Mouse (Mus musculus): ENCODE data around the gene Olfr168. TPM values are rescaled to one million over a fixed set of nuclear protein-coding genes. Genes with fewer than 3 reads are reported as not detected.
"Not testable (repeated sequence)": the region's sequence is repeated elsewhere in the genome, so short reads cannot be mapped to it uniquely, and the experiment has no call there.

The Olfr168 gene
- not detected in 2 replicates for total RNA-seq (2017)

DNA sequence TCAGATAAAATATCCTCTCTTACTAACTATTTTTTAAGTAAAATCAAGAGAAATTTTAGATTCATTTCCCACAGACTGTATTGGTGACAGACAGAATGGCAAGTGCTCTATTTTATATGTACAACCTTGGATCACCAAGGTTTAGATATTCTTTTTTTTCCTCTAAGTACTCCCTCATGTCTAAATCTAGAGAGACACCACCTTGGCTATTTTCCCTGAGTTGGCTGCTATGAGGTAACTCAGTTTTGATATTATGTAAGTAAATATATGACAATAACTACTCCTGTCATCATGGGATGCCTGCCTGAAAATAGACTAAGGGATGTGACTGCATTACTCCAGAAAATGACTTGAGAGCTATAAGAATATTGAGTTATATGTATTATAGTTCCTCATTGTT is at the start of gene Olfr168:
Gene Olfr168 (minus strand): TSS at position 101 of the 400 bp plus-strand sequence.
- no peak for ATAC-seq (ENCODE audit: extremely low read depth, insufficient number of reproducible peaks, low FRiP score, poor library complexity, severe bottlenecking)

DNA sequence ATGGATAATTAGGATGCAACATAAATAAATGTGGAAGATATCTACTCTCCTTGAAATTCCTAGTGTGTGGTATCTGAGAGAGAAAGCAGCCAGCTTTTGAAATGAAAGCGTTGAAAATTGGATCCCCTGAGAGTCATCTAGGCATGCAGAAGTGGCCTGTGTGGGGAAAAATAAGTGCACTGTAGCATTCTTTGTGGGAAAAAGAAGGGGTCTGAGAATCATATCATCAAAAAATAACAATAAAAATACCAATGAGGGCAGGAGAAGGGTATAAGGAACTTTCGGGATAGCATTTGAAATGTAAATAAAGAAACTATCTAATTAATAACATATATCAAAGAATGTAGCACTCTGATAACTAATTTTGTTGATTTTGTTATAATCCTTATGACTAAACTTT is 36.4 kb upstream of the Olfr168 start, which contains the start of gene Olfr169:
Gene Olfr169 (minus strand): TSS at position 101 of the 400 bp plus-strand sequence.
- not testable (repeated sequence) for ATAC-seq (ENCODE audit: extremely low read depth, insufficient number of reproducible peaks, low FRiP score, poor library complexity, severe bottlenecking)

DNA sequence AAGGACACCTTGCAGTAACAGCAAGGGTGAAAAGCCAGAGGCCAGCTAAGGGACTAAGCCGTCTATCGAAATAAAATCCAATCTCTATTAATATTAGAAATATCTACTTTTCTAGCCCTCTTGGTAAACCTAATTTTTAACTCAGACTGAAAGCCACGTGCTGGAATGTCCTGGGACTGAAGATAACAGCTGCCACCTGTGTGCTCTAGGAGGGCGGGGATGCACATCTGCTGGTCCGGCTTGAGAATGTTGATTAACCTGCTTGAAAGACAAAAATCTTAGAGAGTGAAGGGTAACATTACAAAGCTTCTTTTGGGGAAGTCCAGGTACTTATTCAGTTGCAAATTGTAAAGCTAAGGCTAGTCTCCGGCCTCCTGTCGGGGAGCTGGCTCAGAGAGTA is 18.1 kb upstream of the Olfr168 start:
- ATAC-seq (ENCODE audit: extremely low read depth, insufficient number of reproducible peaks, low FRiP score, poor library complexity, severe bottlenecking) = not testable (repeated sequence)

DNA sequence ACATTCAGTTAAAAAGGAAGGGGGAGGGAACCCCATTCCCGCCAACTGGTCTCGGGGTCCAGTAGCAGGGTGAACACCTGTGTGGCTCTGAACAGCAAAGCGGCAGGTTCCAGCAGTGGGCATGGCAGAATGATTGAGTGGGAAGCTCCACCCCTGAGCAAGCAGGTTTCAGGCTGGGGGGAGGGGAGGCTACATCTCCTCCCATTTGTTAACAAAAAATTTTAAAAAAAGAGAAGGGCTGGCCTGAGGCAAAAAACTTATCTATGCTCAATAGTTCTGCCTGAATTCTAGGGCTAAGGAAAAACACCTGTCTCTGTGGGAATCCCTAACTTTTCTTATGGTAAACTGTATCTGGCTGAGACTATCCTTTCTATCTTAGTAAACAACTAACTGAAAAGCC is 16.9 kb upstream of the Olfr168 start:
- ATAC-seq (ENCODE audit: extremely low read depth, insufficient number of reproducible peaks, low FRiP score, poor library complexity, severe bottlenecking) = not testable (repeated sequence)

DNA sequence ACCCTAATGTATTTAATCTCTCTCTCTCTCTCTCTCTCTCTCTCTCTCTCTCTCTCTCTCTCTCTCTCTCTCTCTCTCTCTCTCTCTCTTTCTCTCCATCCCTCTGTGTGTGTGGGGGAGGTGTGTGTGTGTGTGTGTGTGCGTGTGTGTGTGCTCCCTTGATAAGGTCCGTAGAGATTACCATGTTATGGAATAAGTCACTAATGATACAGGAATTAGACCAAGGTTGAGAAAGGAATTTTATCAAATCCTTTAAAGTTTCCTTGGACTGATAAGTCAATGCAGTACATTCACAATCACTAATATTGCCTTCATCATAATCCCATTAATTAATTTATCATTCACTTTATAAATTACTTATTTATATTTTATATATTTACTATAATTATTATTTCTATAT is 13.2 kb downstream of the Olfr168 start, which contains the start of gene Olfr167:
Gene Olfr167 (minus strand): TSS at position 101 of the 400 bp plus-strand sequence.
- no peak for ATAC-seq (ENCODE audit: extremely low read depth, insufficient number of reproducible peaks, low FRiP score, poor library complexity, severe bottlenecking)

DNA sequence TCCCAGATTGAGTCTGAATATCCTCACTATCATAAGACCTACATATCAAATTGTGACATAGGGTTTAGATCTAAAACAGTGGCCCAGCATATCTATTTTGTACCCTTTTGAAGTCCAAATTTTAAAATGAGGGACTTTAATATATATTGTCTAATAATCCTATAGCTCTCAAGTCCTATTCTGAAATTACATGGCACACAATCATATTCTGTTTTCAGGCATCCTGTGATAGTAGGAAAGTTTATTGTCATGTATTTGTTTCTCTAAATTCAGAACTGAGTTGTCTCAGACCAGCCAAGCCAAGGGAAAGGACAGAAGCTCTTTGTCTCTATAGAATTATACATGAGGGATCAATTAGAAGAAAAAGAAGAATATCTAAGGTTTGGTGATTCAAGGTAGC is 52.0 kb downstream of the Olfr168 start, which contains the start of gene Olfr166:
Gene Olfr166 (plus strand): TSS at position 301 of the 400 bp plus-strand sequence.
- no peak for ATAC-seq (ENCODE audit: extremely low read depth, insufficient number of reproducible peaks, low FRiP score, poor library complexity, severe bottlenecking)

Other genes starting within 250 kb of the Olfr168 start
- gene Olfr164, start 221.5 kb downstream of the Olfr168 start, total RNA-seq (2017) = 0.58 and 0.86 TPM in 2 replicates
- gene Olfr165, start 112.4 kb downstream of the Olfr168 start, total RNA-seq (2017) = not detected in 2 replicates
- gene Olfr166, start 51.9 kb downstream of the Olfr168 start, total RNA-seq (2017) = 0.37 and 0.81 TPM in 2 replicates
- not detected in 2 replicates for gene Olfr167, start 13.3 kb downstream of the Olfr168 start, total RNA-seq (2017)
- not detected in 2 replicates for gene Olfr169, start 36.3 kb upstream of the Olfr168 start, total RNA-seq (2017)
- gene Olfr170, start 76.3 kb upstream of the Olfr168 start, total RNA-seq (2017) = not detected in 2 replicates
- gene Olfr171, start 94.4 kb upstream of the Olfr168 start, total RNA-seq (2017) = not detected in 2 replicates
- 3.3 and 4.1 TPM in 2 replicates for gene Lamp3, start 170.8 kb upstream of the Olfr168 start, total RNA-seq (2017)
- gene B3gnt5, start 224.7 kb upstream of the Olfr168 start, total RNA-seq (2017) = 137 and 140 TPM in 2 replicates

All from neutrophil, adult 5-6 weeks (primary cell).